Mouse (Mus musculus): ENCODE data around the gene Acsl1. TPM values are rescaled to one million over a fixed set of nuclear protein-coding genes. Genes with fewer than 3 reads are reported as not detected.
A peak's percentile ranks its signal among the peaks of the same experiment; 100 is the strongest.
"Not testable (repeated sequence)": the region's sequence is repeated elsewhere in the genome, so short reads cannot be mapped to it uniquely, and the experiment has no call there.

Gene Acsl1
- polyA plus RNA-seq, 1 experiment from 2014 or later = 20.7 TPM

- 62% methylated on average over 19 of the region's 19 CpGs for WGBS
- Histone ChIP-seq H3K4me3 (no peak overlapping the region), H3K27ac (peak overlapping the region; percentile 57), H3K4me1 (peaks cover 14% of the 10 kb centered on the region), H3K4me2 (no peak overlapping the region), H3K9ac (no peak overlapping the region), H3K27me3 (no peaks in the 10 kb centered on the region), H3K36me3 (peaks cover 17% of the 10 kb centered on the region; the same call in 1 of the 2 replicates), H3K9me3 (no peaks in the 10 kb centered on the region)
- ATAC-seq (ENCODE audit: borderline replicate concordance, extremely low read depth, low FRiP score, low TSS enrichment) = peak; percentile 40; the same call in 1 of the 2 replicates
Measured at GRCm38 (mm10) chr8:46569659-46570441, 99.0 kb downstream of the Acsl1 start.

- ATAC-seq (ENCODE audit: borderline replicate concordance, extremely low read depth, low FRiP score, low TSS enrichment) = no peak
- WGBS = 83% methylated on average over 10 of the region's 14 CpGs
- no peak overlapping the region for H3K4me2 ChIP-seq
Measured at GRCm38 (mm10) chr8:46570673-46571072, 99.8 kb downstream of the Acsl1 start.

GRCm38 (mm10) chr8:46573446-46573845 is 102.6 kb downstream of the Acsl1 start:
- no peak overlapping the region for H3K4me2 ChIP-seq
- H3K9me3 ChIP-seq = no peaks in the 10 kb centered on the region
- H3K4me1 ChIP-seq = peaks cover 9% of the 10 kb centered on the region; the same call in 1 of the 2 replicates
- H3K36me3 ChIP-seq = peaks cover 45% of the 10 kb centered on the region
- H3K4me3 ChIP-seq = no peak overlapping the region
- H3K9ac ChIP-seq = no peak overlapping the region
- H3K27me3 ChIP-seq = no peaks in the 10 kb centered on the region
- H3K27ac ChIP-seq = no peak overlapping the region
- WGBS = 91% methylated on average over 2 of the region's 2 CpGs
- ATAC-seq (ENCODE audit: borderline replicate concordance, extremely low read depth, low FRiP score, low TSS enrichment) = no peak

More at GRCm38 (mm10) chr8:46570673-46571072, 99.8 kb downstream of the Acsl1 start:
- Histone ChIP-seq H3K27me3 (no peaks in the 10 kb centered on the region), H3K4me3 (no peak overlapping the region), H3K9ac (no peak overlapping the region), H3K9me3 (no peaks in the 10 kb centered on the region), H3K27ac (no peak overlapping the region), H3K36me3 (peaks cover 22% of the 10 kb centered on the region; the same call in 1 of the 2 replicates), H3K4me1 (peaks cover 14% of the 10 kb centered on the region)

GRCm38 (mm10) chr8:46573964-46574363 is 103.1 kb downstream of the Acsl1 start:
- Histone ChIP-seq H3K36me3 (peaks cover 50% of the 10 kb centered on the region), H3K27ac (no peak overlapping the region), H3K9me3 (no peaks in the 10 kb centered on the region), H3K4me3 (no peak overlapping the region), H3K4me1 (peaks cover 9% of the 10 kb centered on the region; the same call in 1 of the 2 replicates), H3K27me3 (no peaks in the 10 kb centered on the region), H3K4me2 (no peak overlapping the region), H3K9ac (no peak overlapping the region)
- 86% methylated on average over 2 of the region's 2 CpGs for WGBS
- no peak for ATAC-seq (ENCODE audit: borderline replicate concordance, extremely low read depth, low FRiP score, low TSS enrichment)

GRCm38 (mm10) chr8:46578794-46579193 is 108.0 kb downstream of the Acsl1 start:
- peaks cover 60% of the 10 kb centered on the region for H3K36me3 ChIP-seq
- no peaks in the 10 kb centered on the region for H3K4me1 ChIP-seq
- no peak for ATAC-seq (ENCODE audit: borderline replicate concordance, extremely low read depth, low FRiP score, low TSS enrichment)
- no peak overlapping the region for H3K27ac ChIP-seq
- H3K27me3 ChIP-seq = no peaks in the 10 kb centered on the region
- WGBS = 94% methylated on average over 9 of the region's 9 CpGs
- no peak overlapping the region for H3K4me3 ChIP-seq
- H3K9me3 ChIP-seq = no peaks in the 10 kb centered on the region
- no peak overlapping the region for H3K9ac ChIP-seq
- no peak overlapping the region for H3K4me2 ChIP-seq

- H3K36me3 ChIP-seq = peaks cover 14% of the 10 kb centered on the region
- not testable (repeated sequence) for ATAC-seq (ENCODE audit: borderline replicate concordance, extremely low read depth, low FRiP score, low TSS enrichment)
- 55% methylated on average over 4 of the region's 4 CpGs for WGBS
Measured at GRCm38 (mm10) chr8:46584328-46584727, 113.5 kb downstream of the Acsl1 start.

GRCm38 (mm10) chr8:46585576-46585975 is 114.7 kb downstream of the Acsl1 start:
- Histone ChIP-seq H3K9me3 (no peaks in the 10 kb centered on the region), H3K9ac (no peak overlapping the region), H3K4me1 (no peaks in the 10 kb centered on the region), H3K4me3 (no peak overlapping the region), H3K27ac (no peak overlapping the region), H3K36me3 (peaks cover 6% of the 10 kb centered on the region; the same call in 1 of the 2 replicates), H3K4me2 (no peak overlapping the region), H3K27me3 (no peaks in the 10 kb centered on the region)
- WGBS = 55% methylated on average over 3 of the region's 3 CpGs
- ATAC-seq (ENCODE audit: borderline replicate concordance, extremely low read depth, low FRiP score, low TSS enrichment) = no peak

More at GRCm38 (mm10) chr8:46584328-46584727, 113.5 kb downstream of the Acsl1 start:
- H3K9ac ChIP-seq, H3K9me3 ChIP-seq, H3K27ac ChIP-seq, H3K4me2 ChIP-seq, H3K4me1 ChIP-seq, H3K27me3 ChIP-seq, H3K4me3 ChIP-seq: not testable (repeated sequence)

Other genes with a start within 250 kb of the Acsl1 start
- gene Helt, start 176.4 kb upstream of the Acsl1 start, polyA plus RNA-seq (2015; fragmentation: Nextera tagmentation; extraction: Ambion mirVana) = not detected in 2 replicates
- gene Cenpu, start 81.0 kb downstream of the Acsl1 start, polyA plus RNA-seq (2015; fragmentation: Nextera tagmentation; extraction: Ambion mirVana) = 19.2 TPM in 2 replicates
- gene Primpol, start 146.2 kb downstream of the Acsl1 start, polyA plus RNA-seq (2015; fragmentation: Nextera tagmentation; extraction: Ambion mirVana) = 10.5 and 13.4 TPM in 2 replicates
- gene Casp3, start 146.3 kb downstream of the Acsl1 start, polyA plus RNA-seq (2015; fragmentation: Nextera tagmentation; extraction: Ambion mirVana) = 92.2 and 99.2 TPM in 2 replicates

Data from lung, embryonic 15.5 days (tissue).